Mouse (Mus musculus) splenic B cell, adult 2 months (primary cell): ENCODE data around the gene Jam2.
A peak's percentile ranks its signal among the peaks of the same experiment; 100 is the strongest.

ENCODE experiments used
- DNase-seq: peaks from one replicate; pipeline ENCODE4 v3.0.0-alpha.2; 2011; ENCODE audit warnings: low read depth, low spot score
- H3K27me3 ChIP-seq: 2 replicates; pipeline ENCODE4 v1.6.1; 2012; ENCODE audit warnings: mild to moderate bottlenecking, low read length, moderate library complexity, mixed read lengths; ENCODE audit not compliant: control insufficient read depth, poor library complexity, insufficient read depth, severe bottlenecking
- H3K36me3 ChIP-seq: 2 replicates; pipeline ENCODE4 v1.6.1; 2012; ENCODE audit warnings: mild to moderate bottlenecking, low read length, moderate library complexity, mixed read lengths; ENCODE audit not compliant: control insufficient read depth, poor library complexity, insufficient read depth, severe bottlenecking

The Jam2 gene

GRCm38 (mm10) chr16:84774003-84774703 lies at the start of gene Jam2:
Jam2 (plus strand) TSS chr16:84774123.
- no peaks in the 10 kb centered on the region for H3K36me3 ChIP-seq
- H3K27me3 ChIP-seq: peaks cover 2% of the 10 kb centered on the region; the same call in 1 of the 2 replicates
- DNase-seq: peak; percentile 11

- Histone ChIP-seq H3K36me3 (peaks cover 4% of the 10 kb centered on the region; the same call in 1 of the 2 replicates), H3K27me3 (no peaks in the 10 kb centered on the region)
- no peak for DNase-seq
Measured at GRCm38 (mm10) chr16:84734806-84735165, 39.1 kb upstream of the Jam2 start.

- peak; percentile 96 for DNase-seq
- Histone ChIP-seq H3K27me3 (no peaks in the 10 kb centered on the region), H3K36me3 (0 out of 2 replicates have a peak, but pooled peaks cover 3% of the 10 kb centered on the region)
Measured at GRCm38 (mm10) chr16:84735166-84736105, 38.5 kb upstream of the Jam2 start, which contains the start of gene Mrpl39. Mrpl39 (minus strand) TSS chr16:84735742.

- H3K36me3 ChIP-seq: 0 out of 2 replicates have a peak, but pooled peaks cover 3% of the 10 kb centered on the region
- peak; percentile 47 for DNase-seq
- no peaks in the 10 kb centered on the region for H3K27me3 ChIP-seq
Measured at GRCm38 (mm10) chr16:84737358-84737757, 36.6 kb upstream of the Jam2 start.

- no peaks in the 10 kb centered on the region for H3K36me3 ChIP-seq
- 0 out of 2 replicates have a peak, but pooled peaks cover 2% of the 10 kb centered on the region for H3K27me3 ChIP-seq
- DNase-seq: no peak
Measured at GRCm38 (mm10) chr16:84744703-84745490, 29.0 kb upstream of the Jam2 start.

GRCm38 (mm10) chr16:84745721-84746306 lies 28.1 kb upstream of the Jam2 start:
- Histone ChIP-seq H3K36me3 (no peaks in the 10 kb centered on the region), H3K27me3 (0 out of 2 replicates have a peak, but pooled peaks cover 2% of the 10 kb centered on the region)
- no peak for DNase-seq

GRCm38 (mm10) chr16:84767956-84768355 lies 6.0 kb upstream of the Jam2 start:
- H3K27me3 ChIP-seq: no peaks in the 10 kb centered on the region
- no peaks in the 10 kb centered on the region for H3K36me3 ChIP-seq
- no peak for DNase-seq

- no peak for DNase-seq
- no peaks in the 10 kb centered on the region for H3K36me3 ChIP-seq
- peaks cover 2% of the 10 kb centered on the region; the same call in 1 of the 2 replicates for H3K27me3 ChIP-seq
Measured at GRCm38 (mm10) chr16:84769182-84769581, 4.7 kb upstream of the Jam2 start.

- Histone ChIP-seq H3K36me3 (no peaks in the 10 kb centered on the region), H3K27me3 (peaks cover 2% of the 10 kb centered on the region; the same call in 1 of the 2 replicates)
- no peak for DNase-seq
Measured at GRCm38 (mm10) chr16:84769619-84770464, 4.1 kb upstream of the Jam2 start.

- H3K27me3 ChIP-seq: peaks cover 2% of the 10 kb centered on the region; the same call in 1 of the 2 replicates
- H3K36me3 ChIP-seq: no peaks in the 10 kb centered on the region
- no peak for DNase-seq
Measured at GRCm38 (mm10) chr16:84770891-84771290, 3.0 kb upstream of the Jam2 start.

- no peak for DNase-seq
- H3K36me3 ChIP-seq: no peaks in the 10 kb centered on the region
- peaks cover 2% of the 10 kb centered on the region; the same call in 1 of the 2 replicates for H3K27me3 ChIP-seq
Measured at GRCm38 (mm10) chr16:84771461-84771860, 2.5 kb upstream of the Jam2 start.

GRCm38 (mm10) chr16:84772496-84773267 lies 1.2 kb upstream of the Jam2 start:
- Histone ChIP-seq H3K36me3 (no peaks in the 10 kb centered on the region), H3K27me3 (peaks cover 2% of the 10 kb centered on the region; the same call in 1 of the 2 replicates)
- DNase-seq: no peak
